Mouse (Mus musculus) cortical plate, adult 2 months (tissue): ENCODE measurements around the gene Yju2. TPM values are rescaled to one million over a fixed set of nuclear protein-coding genes. Genes with fewer than 3 reads are reported as not detected.

Source experiments
- H3K27ac ChIP-seq: fragments of 200-500 bp; 2 replicates; pipeline ENCODE4 v1.5.1; 2012; ENCODE audit warnings: low read length, control low read depth, inconsistent platforms; ENCODE audit not compliant: insufficient read depth
- H3K4me1 ChIP-seq: fragments of 200-500 bp; 2 replicates; pipeline ENCODE4 v1.6.1; 2011; ENCODE audit warnings: low read length; ENCODE audit not compliant: control insufficient read depth, insufficient read depth
- H3K4me3 ChIP-seq: fragments of 200-500 bp; 2 replicates; pipeline ENCODE4 v1.5.1; 2011; ENCODE audit warnings: mild to moderate bottlenecking, low read length, control low read depth; ENCODE audit not compliant: insufficient read depth
- CTCF ChIP-seq: fragments of 200-500 bp; IDR thresholded peaks from 2 replicates; pipeline ENCODE4 v1.5.1; 2011; ENCODE audit warnings: mild to moderate bottlenecking, control low read depth, low read length; ENCODE audit not compliant: insufficient read depth; ENCODE audit errors: extremely low read depth
- POLR2A ChIP-seq: fragments of 200-500 bp; IDR thresholded peaks from 2 replicates; pipeline ENCODE4 v1.6.1; 2011; ENCODE audit warnings: mild to moderate bottlenecking, low read length, control low read depth; ENCODE audit not compliant: insufficient read depth; ENCODE audit errors: extremely low read depth
- polyA plus RNA-seq: library from polyadenylated mRNA; depleted of rRNA; stranded (reverse); fragments of >200 nt; gene quantifications from 2 replicates; pipeline ENCODE4 v1.2.3, GENCODE M21; 2012; rRNA removed

Gene Yju2
- polyA plus RNA-seq, 1 experiment: 9.1 TPM

GRCm38 (mm10) chr17:56010681-56011080, 51.8 kb downstream of the Yju2 start:
- peak; percentile 90 for TF ChIP-seq CTCF
- TF ChIP-seq POLR2A: no peak
- Histone ChIP-seq H3K27ac (no peak overlapping the region), H3K4me1 (peaks cover 6% of the 10 kb centered on the region; the same call in 1 of the 2 replicates), H3K4me3 (peak overlapping the region; percentile 68)

- TF ChIP-seq POLR2A: no peak
- no peak for TF ChIP-seq CTCF
- H3K4me1 ChIP-seq: peaks cover 6% of the 10 kb centered on the region; the same call in 1 of the 2 replicates
- no peak overlapping the region for H3K4me3 ChIP-seq
- H3K27ac ChIP-seq: no peak overlapping the region
Observed at GRCm38 (mm10) chr17:56011441-56011840, 52.5 kb downstream of the Yju2 start.

GRCm38 (mm10) chr17:56015293-56015692, 56.4 kb downstream of the Yju2 start:
- Histone ChIP-seq H3K27ac (no peak overlapping the region), H3K4me1 (peaks cover 3% of the 10 kb centered on the region; the same call in 1 of the 2 replicates), H3K4me3 (no peak overlapping the region)
- TF ChIP-seq CTCF (no peak), POLR2A (no peak)

- H3K4me1 ChIP-seq: peaks cover 2% of the 10 kb centered on the region; the same call in 1 of the 2 replicates
- no peak overlapping the region for H3K4me3 ChIP-seq
- TF ChIP-seq POLR2A: 0 out of 2 replicates have a peak, but pooled peaks have one; percentile 8
- TF ChIP-seq CTCF: no peak
- no peak overlapping the region for H3K27ac ChIP-seq
Observed at GRCm38 (mm10) chr17:56016382-56016781, 57.5 kb downstream of the Yju2 start.

- H3K27ac ChIP-seq: no peak overlapping the region
- no peak overlapping the region for H3K4me3 ChIP-seq
- peaks cover 8% of the 10 kb centered on the region for H3K4me1 ChIP-seq
- TF ChIP-seq CTCF (no peak), POLR2A (peak; percentile 50)
Observed at GRCm38 (mm10) chr17:56016793-56017785, 58.2 kb downstream of the Yju2 start.

- H3K4me1 ChIP-seq: peaks cover 11% of the 10 kb centered on the region
- no peak overlapping the region for H3K4me3 ChIP-seq
- TF ChIP-seq POLR2A (no peak), CTCF (no peak)
- H3K27ac ChIP-seq: no peak overlapping the region
Observed at GRCm38 (mm10) chr17:56017848-56018247, 58.9 kb downstream of the Yju2 start.

Other genes starting within 250 kb of the Yju2 start
- 6.6 and 7.1 TPM in 2 replicates for gene Pot1b, start 246.5 kb upstream of the Yju2 start, polyA plus RNA-seq
- 0.13 and 0.15 TPM in 2 replicates for gene Adgre4, start 209.1 kb upstream of the Yju2 start, polyA plus RNA-seq
- 3.0 and 3.8 TPM in 2 replicates for gene Zfp119a, start 80.2 kb upstream of the Yju2 start, polyA plus RNA-seq
- 5.6 and 6.0 TPM in 2 replicates for gene Zfp959, start 67.0 kb upstream of the Yju2 start, polyA plus RNA-seq
- gene Zfp119b, start 9.6 kb upstream of the Yju2 start, polyA plus RNA-seq: 2.5 and 3.2 TPM in 2 replicates
- gene Ebi3, start 6.5 kb upstream of the Yju2 start, polyA plus RNA-seq: 2.1 and 2.3 TPM in 2 replicates
- gene Shd, start 11.4 kb downstream of the Yju2 start, polyA plus RNA-seq: 74.8 and 83.5 TPM in 2 replicates
- 76.7 and 91.0 TPM in 2 replicates for gene Fsd1, start 27.4 kb downstream of the Yju2 start, polyA plus RNA-seq
- 6.0 TPM in 2 replicates for gene Stap2, start 46.5 kb downstream of the Yju2 start, polyA plus RNA-seq
- 142 and 154 TPM in 2 replicates for gene Mpnd, start 46.6 kb downstream of the Yju2 start, polyA plus RNA-seq
- 56.5 and 59.4 TPM in 2 replicates for gene Sh3gl1, start 77.5 kb downstream of the Yju2 start, polyA plus RNA-seq
- 2.6 and 2.8 TPM in 2 replicates for gene Chaf1a, start 81.3 kb downstream of the Yju2 start, polyA plus RNA-seq
- 109 and 120 TPM in 2 replicates for gene Ubxn6, start 115.9 kb downstream of the Yju2 start, polyA plus RNA-seq
- 126 and 148 TPM in 2 replicates for gene Hdgfl2, start 120.5 kb downstream of the Yju2 start, polyA plus RNA-seq
- gene Plin4, start 150.7 kb downstream of the Yju2 start, polyA plus RNA-seq: 0.73 and 1.2 TPM in 2 replicates
- gene Plin5, start 158.5 kb downstream of the Yju2 start, polyA plus RNA-seq: 0.55 and 0.67 TPM in 2 replicates
- 2.6 and 3.1 TPM in 2 replicates for gene Lrg1, start 162.9 kb downstream of the Yju2 start, polyA plus RNA-seq
- 87.3 and 88.9 TPM in 2 replicates for gene Sema6b, start 181.2 kb downstream of the Yju2 start, polyA plus RNA-seq
- gene Tnfaip8l1, start 203.4 kb downstream of the Yju2 start, polyA plus RNA-seq: 7.5 and 8.5 TPM in 2 replicates
- gene Mydgf, start 224.8 kb downstream of the Yju2 start, polyA plus RNA-seq: 43.3 and 45.8 TPM in 2 replicates